Mouse (Mus musculus): ENCODE measurements around the gene Cblc.
A peak's percentile ranks its signal among the peaks of the same experiment; 100 is the strongest.

Cblc gene

GRCm38 (mm10) chr7:19796697-19797588, at the start of gene Cblc:
TSS of gene Cblc (minus strand) at chr7:19796809.
- peak; percentile 26 for DNase-seq

DNA sequence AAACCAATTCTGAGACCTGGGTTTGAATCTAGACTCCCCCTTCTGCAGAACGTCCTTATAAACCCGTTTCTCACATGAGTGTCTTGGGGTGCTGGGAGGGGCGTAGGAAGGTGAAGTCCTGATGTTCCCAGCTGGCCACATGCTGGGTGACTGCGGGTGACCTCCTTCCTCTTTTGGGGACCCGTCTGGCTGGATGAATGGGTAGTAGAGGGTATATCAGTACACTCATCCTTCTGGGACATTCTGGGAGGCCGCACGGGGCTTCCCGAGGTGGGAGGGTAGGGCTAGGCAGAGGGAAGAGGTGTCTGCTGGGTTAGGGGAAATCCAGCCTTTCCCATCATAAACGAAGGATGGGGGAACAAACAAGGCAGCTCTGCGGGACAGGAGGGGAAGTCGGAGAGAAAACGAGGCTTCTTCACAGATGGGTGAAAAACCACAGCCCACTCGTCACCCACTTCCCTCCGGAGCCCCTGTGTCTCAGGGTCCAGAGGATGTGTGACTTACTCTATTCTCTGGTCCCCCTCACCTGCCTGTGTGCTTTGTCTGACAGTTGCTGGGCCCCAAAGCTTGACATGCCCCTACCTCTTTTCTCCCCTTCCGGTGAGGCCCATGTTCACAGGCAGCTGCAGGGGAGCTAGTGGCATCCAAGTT, 48.0 kb upstream of the Cblc start:
- DNase-seq = no peak

GRCm38 (mm10) chr7:19843561-19843960, 47.0 kb upstream of the Cblc start:
- peak; percentile 25 for DNase-seq

- no peak for DNase-seq
These were observed 46.4 kb upstream of the Cblc start for GRCm38 (mm10) chr7:19842885-19843504.

DNA sequence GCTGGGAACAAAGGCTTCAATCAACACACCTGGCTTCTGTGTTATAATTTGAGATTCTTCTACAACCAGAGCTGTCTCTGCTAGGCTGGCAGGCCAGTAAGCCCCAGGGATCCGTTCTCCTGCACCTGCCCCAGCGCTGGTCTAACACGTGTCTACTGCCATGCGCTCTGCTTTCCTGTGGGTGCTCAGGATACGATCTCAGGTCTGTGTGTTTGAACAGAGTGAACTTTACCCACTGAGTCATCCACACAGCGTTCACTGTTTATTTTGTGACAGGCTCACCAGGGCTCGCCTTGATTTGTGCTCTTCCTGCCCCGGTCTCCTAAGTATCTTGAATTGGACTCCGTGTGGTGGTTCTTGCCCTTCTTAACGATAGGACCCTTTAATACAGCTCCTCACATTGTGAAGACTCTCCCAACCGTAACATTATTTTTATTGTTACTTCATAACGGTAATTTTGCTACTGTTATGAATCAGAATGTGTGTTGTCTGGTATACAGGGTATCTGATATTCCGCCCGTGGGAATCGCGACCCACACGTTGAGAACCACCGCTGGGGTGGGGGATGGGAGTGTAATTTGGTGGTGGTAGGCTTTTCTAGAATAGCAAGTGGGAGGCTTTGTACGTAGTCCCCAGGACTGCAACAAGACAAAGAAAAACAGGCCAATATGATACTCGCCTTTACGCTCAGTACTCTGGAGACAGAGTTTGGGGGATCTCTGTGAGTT, 45.2 kb upstream of the Cblc start:
- DNase-seq = no peak

GRCm38 (mm10) chr7:19840936-19841335, 44.3 kb upstream of the Cblc start:
- no peak for DNase-seq

DNA sequence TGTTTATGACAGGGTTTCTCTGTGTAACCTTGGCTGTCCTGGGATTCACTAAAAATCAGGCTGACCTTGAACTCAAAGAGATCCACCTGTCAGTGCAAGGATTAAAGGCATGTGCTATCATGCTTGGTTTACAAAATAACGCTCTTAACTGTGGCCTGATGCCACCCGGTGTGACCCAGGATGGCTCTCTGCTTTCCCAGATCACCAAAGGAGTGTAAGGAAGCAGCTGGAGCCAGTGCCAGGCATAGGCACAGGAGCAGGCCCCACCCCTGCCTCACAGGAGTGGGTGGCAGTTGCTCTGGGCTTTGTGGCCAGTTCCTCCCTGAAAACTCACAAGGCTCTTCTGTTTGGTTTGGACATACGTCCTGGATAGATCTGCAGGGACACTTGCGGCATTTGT, 43.8 kb upstream of the Cblc start:
- no peak for DNase-seq

- no peak for DNase-seq
These were observed 40.2 kb upstream of the Cblc start for GRCm38 (mm10) chr7:19836843-19837242.

DNA sequence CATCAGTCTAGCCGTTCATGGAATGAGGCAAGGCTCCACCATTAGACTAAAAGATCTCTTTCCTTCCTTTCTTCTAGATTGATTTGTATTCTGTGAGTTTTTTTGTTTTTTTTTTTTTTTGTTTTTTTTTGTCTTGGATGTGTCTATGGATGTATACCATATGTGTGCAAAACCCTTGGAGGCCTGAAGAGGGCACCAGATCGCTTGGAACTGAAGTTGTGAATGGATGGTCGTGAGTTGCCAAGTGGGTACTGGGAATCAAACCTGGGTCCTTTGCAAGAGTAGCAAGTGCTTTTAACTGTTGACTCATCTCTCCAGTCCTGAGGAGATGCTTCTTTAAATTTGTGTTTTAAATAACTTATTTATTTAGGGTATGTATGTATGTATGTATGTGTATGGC, 37.4 kb upstream of the Cblc start:
- no peak for DNase-seq

DNA sequence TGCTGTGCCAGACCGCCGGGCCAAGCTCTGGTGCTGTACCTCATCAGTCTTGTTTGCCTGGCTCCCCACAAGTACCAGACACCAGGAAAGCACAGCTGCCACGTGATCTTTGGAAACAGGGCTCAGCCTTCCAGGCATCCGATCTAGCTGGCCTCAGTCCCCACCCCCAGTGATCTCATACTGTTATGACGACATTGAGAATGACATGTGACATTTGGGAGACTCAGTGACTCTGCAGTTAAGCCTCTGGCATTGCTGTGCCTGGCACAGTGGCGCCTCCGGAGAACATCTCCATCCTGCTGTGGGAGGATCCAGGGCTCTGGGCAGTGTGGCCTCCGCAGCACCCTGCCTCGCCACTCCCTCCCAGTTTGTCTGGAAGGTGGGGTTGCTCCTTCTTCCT, 35.2 kb upstream of the Cblc start:
- no peak for DNase-seq

DNA sequence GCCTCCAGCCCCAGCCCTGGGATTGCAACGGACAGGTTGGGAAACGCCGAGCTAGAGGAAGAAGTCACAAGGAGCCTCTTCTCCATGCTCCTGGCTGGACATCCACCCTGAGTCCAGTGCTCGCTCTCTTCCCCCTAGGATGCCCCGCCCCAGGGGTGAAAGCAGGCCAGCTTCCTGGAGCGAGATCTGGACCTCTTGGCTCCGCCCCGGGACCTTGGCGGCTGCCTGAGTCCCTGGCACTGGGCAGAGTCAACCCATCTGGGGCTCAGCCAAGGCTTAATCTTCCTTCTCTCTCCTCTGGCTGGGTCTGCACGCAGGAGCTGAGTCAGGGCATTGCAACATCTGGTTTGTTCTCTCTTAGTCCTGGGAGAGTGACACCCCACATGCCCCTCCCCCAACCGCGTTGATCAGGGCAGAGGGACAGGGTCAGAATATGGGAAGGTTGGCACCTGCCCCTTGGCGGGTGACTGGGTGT, 34.1 kb upstream of the Cblc start:
- DNase-seq = no peak

DNA sequence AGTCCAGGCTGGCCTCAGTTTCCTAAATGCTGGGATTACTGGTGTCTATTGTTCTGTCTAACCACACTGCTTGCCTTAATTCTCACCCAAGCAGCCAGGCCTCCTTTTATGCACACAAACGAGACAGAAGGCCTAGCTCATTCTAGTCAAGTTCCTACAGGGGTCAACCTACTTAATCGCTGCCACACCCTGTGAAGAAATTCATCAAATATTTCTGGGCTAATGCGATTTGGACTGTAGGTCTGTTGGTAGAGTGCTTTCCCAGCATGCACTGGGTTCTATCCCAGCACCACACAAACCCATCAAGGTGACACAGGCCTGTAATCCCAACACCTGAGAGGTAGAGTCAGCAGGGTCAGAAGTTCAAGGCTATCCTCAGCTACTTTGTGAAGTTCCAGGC, 33.1 kb upstream of the Cblc start:
- DNase-seq = no peak

- DNase-seq = no peak
These were observed 30.1 kb upstream of the Cblc start for GRCm38 (mm10) chr7:19826756-19827155.

DNA sequence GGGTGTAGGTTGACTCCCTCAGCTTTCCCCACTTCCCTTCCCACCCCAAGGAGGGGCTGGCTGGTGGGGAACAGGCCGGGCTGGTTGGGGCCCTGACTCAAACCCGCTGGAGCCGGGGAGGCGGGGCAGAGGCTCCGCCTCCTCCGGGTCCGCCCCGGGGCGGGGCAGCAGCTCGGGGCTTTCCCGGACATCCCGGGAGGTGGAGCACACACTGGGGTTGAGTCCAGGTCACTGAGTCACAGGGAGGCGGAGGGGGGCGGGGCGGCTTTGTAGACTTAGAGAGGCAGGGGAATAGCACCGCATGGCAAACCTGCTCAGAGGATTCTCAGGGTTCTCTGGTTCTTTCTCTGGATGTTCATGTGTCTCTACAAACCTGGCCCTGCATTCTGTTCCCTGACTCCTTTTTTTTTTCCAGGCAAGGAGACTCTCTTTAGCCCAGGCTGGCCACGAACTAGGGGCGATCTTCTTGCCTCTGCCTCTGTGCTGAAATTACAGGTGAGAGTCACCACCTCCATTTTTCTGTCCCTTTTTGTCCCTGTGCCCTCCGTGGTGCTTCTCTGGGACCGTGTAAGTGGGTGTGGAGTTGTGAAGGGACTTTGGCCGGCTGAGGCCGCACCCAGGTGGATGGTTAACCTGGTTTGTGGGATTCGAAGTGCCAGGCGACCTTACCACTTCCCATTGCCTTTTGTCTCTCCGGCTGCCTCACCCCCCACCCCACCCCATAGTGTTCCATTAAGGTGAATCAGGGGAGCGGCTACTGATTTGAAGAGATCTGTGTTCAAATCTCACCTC, 27.8 kb upstream of the Cblc start:
- DNase-seq = no peak

DNA sequence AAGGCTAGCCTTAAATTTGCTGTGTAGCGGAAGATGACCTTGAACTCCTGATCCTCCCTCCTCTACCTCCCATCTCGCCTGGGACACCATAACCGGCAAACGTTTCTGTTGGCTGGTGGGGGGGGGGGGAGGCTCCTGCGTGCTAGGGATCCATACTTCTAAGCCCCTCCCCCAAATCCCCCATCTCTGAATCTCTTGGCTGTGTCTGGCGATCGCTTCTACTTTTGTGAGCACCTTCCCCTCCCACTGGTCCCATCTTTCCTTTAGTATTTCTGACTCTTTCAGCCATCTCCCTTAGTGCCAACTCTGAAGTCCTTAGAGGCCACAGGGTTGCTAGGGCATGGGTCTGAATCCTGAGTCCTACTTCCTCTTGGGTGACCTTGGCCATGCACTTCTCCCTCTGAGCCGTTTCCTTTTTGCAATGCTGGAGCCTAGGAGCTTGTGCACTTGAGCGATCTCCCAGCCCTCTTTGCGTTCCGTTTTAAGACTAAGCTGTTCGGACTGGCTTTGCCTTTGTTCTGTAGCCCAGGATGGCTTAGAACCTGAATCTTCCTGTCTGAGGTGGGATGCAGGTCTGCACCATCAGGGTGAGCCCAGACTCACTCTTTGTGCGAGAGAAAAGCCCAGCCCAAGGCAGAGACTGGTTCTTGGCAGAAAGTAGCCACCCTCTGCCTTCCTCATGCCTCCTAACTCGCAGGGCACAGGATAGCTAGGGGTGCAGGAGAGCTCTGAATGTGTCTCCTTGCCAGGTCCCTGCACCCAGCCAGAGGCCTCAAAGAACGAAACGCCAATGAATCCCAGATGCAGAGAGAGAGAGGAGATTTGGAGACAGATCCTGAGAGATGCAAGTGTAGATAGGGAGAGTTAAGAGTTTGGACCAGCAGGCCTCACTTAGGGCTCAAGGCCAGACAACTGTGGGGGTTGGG, 26.9 kb upstream of the Cblc start:
- no peak for DNase-seq

- no peak for DNase-seq
These were observed 26.0 kb upstream of the Cblc start, which contains the start of gene Bcl3 for GRCm38 (mm10) chr7:19822604-19823058. TSS of gene Bcl3 (minus strand) at chr7:19822770.

- no peak for DNase-seq
These were observed 25.6 kb upstream of the Cblc start for GRCm38 (mm10) chr7:19822193-19822592.

DNA sequence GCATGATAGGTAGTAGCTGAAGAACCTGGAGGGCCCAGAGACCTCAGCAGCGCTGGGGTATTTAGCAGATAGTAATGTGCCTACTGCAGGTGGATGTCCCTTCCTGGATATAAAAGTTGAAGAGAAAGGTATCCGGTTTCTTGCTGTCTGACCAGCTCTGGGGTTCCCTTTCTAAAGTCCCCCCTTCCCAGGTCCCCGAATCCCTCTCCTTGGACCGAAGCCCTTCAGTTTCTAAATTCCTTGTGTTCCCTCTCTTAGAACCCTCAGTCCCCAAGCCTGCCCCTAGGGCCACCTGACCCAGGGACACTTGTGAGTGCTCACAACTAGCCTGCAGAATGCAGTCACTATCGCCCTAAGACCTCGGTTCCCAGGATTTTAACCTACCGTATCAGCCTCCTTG, 25.0 kb upstream of the Cblc start:
- no peak for DNase-seq

- no peak for DNase-seq
These were observed 23.9 kb upstream of the Cblc start for GRCm38 (mm10) chr7:19820347-19821048.

GRCm38 (mm10) chr7:19818875-19819274, 22.3 kb upstream of the Cblc start:
- no peak for DNase-seq
